Mouse (Mus musculus) heart, embryonic 11.5 days (tissue): Measurements from ENCODE around the gene Birc6. TPM values are rescaled to one million over a fixed set of nuclear protein-coding genes. Genes with fewer than 3 reads are reported as not detected.

Source experiments
- ATAC-seq: fragments of 200-750 bp; cut with Nextera tagmentation; replicated peaks from 2 replicates; pipeline ENCODE4 v1.8.0; 2017; ENCODE audit warnings: moderate library complexity; ENCODE audit not compliant: insufficient number of reproducible peaks, low FRiP score, low TSS enrichment
- H3K27ac ChIP-seq: fragments of 300-500 bp; sonication (generic); 2 replicates; pipeline ENCODE4 v1.5.1; 2014; ENCODE audit warnings: mild to moderate bottlenecking, low read depth, low read length
- H3K27me3 ChIP-seq: fragments of 300-500 bp; sonication (generic); 2 replicates; pipeline ENCODE4 v1.6.1; 2014; ENCODE audit warnings: mild to moderate bottlenecking, low read length, mixed read lengths; ENCODE audit not compliant: control insufficient read depth, insufficient read depth
- H3K36me3 ChIP-seq: fragments of 300-500 bp; sonication (generic); 2 replicates; pipeline ENCODE4 v1.6.1; 2014; ENCODE audit warnings: mild to moderate bottlenecking, low read length, moderate library complexity, mixed read lengths; ENCODE audit not compliant: control insufficient read depth, insufficient read depth
- H3K4me1 ChIP-seq: fragments of 300-500 bp; sonication (generic); 2 replicates; pipeline ENCODE4 v1.6.1; 2014; ENCODE audit warnings: low read length; ENCODE audit not compliant: control insufficient read depth, insufficient read depth
- H3K4me2 ChIP-seq: fragments of 300-500 bp; sonication (generic); 2 replicates; pipeline ENCODE4 v1.6.1; 2014; ENCODE audit warnings: mild to moderate bottlenecking, moderate library complexity
- H3K4me3 ChIP-seq: fragments of 300-500 bp; sonication (generic); 2 replicates; pipeline ENCODE4 v1.5.1; 2014; ENCODE audit warnings: low read depth, low read length
- H3K9ac ChIP-seq: fragments of 300-500 bp; sonication (generic); 2 replicates; pipeline ENCODE4 v1.6.1; 2014; ENCODE audit warnings: mild to moderate bottlenecking, low read depth, low read length, moderate library complexity
- H3K9me3 ChIP-seq: fragments of 300-500 bp; sonication (generic); replicated peaks from 2 replicates; pipeline ENCODE4 v1.6.1; 2016; ENCODE audit warnings: low read length; ENCODE audit not compliant: control insufficient read depth
- WGBS: fragments of 180-500 bp; shearing (Covaris S2); extraction: QIAGEN DNeasy Blood & Tissue Kit; methylation state at CpG from one replicate; pipeline ENCODE4 v1.1.7; 2014; ENCODE audit not compliant: insufficient replicate concordance; 5-methylcytosine and 5-hydroxymethylcytosine counted together
- polyA plus RNA-seq: library from polyadenylated mRNA; unstranded; fragments of >200 nt; fragmentation: Nextera tagmentation; extraction: Ambion mirVana; gene quantifications from 2 replicates; pipeline ENCODE4 v1.2.1, GENCODE M21; 2014

Gene Birc6
- 70.4 and 84.8 TPM in 2 replicates for polyA plus RNA-seq

DNA sequence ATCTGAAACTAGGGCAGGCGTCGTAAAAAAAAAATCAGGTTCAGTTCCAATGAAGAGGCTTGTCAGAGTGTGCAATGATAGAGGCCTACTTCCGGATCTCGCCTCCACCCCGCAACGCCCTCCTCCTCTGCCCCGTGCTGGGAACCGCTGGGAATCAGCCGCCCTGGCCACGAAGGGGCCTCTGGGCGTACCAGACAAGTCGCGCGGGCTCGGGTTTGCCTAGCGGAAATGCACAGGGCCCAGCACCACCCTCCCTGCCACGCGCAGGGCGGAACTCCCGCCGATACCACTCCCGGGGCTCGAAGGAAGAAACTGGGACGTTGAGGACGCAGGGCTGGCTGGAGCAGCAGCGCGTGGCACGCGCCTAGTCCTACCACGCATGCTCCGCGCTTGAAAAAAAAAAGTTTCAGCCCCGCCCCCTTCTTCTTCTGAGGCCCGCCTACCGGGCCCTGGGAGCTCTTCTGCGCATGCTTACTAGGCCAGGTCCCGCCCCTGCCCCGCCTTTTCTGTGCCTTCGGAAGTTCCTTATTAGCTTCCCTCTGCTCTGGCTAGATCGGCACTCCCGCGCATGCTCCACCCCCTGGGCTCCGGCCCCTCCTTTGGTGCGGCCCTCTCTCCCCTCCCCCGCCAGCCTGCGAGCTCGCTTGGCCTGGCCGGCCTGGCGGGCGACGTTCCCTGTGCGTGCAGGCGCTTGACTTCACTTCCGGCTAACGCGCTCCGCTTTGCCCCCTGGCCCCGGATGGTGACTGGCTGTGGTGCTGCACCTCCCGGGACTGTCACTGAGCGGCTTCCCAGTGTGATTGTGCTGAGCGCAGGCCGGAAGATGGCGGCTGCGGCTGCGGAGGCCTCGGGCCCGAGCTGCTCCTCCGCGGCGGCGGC lies at the start of gene Birc6:
Birc6 (plus strand) TSS at position 567 of the 879 bp plus-strand sequence.
- Histone ChIP-seq H3K4me1 (peaks cover 15% of the 10 kb centered on the region), H3K27ac (peak within 1 kb of the TSS; percentile 98), H3K4me2 (peak within 1 kb of the TSS; percentile 76), H3K27me3 (no peaks in the 10 kb centered on the region), H3K4me3 (peak within 1 kb of the TSS; percentile 90), H3K36me3 (no peaks in the 10 kb centered on the region), H3K9me3 (no peaks in the 10 kb centered on the region), H3K9ac (peak within 1 kb of the TSS; percentile 93)
- ATAC-seq: peak; percentile 98
- under 1% methylated on average over 68 of the region's 71 CpGs for WGBS

DNA sequence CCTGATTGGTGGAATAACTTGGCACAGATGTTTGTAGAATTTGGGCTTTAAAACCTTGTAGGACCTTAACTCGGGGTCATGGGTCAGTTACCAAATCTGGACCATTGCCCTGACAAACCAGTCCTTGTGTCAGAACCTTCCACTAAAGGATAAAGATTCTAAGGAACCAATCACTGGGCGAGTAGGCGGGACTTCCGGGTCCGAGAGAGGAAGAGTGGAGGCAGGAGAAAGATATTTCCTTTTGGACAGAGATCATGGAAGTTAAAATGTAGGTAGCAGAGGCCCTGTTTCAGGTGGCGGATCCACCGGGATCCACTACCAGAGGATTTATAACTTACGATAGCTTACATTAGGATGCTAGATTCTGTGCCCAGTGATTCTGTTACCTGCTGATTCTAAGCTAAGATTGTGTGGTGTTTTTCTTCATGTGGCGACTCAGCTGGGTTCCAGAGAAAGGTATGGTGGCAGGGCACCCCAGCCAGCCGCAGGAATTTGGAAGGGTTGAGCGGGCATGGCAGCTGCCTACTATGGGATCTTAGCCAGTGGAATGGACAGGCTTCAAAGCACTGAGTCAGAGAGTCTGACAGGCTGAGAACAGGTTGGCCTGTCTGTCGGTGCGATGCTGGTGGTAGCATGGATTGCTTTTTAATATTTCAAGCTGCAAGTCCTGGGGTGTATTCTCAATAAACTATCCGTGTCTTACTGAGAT lies 47.6 kb upstream of the Birc6 start:
- Histone ChIP-seq H3K9ac (no peak overlapping the region), H3K4me2 (no peak overlapping the region), H3K27ac (no peak overlapping the region), H3K36me3 (no peaks in the 10 kb centered on the region), H3K4me3 (no peak overlapping the region), H3K9me3 (no peaks in the 10 kb centered on the region), H3K4me1 (no peaks in the 10 kb centered on the region), H3K27me3 (no peaks in the 10 kb centered on the region)
- 77% methylated on average over 14 of the region's 14 CpGs for WGBS
- no peak for ATAC-seq

DNA sequence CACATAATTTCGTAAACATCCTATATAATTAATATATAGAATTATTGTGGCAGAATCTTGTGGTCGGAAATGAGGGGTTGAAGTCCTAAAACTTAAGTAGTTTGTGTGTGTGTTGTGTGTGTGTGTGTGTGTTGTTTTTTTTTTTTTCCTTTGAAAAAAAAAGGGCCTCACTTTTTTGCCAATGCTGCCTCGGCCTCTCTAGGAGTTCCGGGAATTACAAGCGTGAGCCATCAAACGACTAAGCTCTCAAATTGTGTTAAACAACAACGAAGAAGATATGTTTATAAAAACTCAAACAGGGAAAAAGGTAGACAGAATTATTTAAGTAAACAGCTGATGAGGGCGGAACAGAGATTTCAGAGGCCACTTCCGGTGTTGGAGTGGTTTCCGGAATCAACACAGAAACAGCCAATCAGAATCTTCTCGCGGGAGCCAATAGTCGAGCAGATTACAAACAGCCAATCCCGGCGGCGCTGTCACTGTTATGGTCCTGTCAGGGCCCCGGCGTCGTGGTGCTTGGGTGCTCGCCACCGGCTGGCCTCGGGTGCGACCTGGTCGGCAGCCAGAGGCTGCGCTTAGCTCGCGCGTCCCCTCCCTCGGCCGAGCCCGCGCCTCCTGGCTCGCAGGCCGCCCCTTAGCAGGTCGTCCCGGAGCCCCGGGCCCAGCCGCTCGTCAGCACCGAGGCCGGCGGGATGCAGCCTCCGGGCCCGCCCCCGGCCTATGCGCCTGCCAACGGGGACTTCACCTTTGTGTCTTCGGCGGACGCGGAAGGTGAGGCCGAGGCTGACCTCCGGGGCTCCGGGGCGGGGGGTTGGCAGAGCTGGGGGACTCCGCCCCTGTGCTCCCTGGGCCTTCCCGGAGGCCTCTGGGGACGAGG lies 38.8 kb upstream of the Birc6 start, which contains the start of gene Yipf4:
Yipf4 (plus strand) TSS at position 470 of the 877 bp plus-strand sequence.
- H3K27ac ChIP-seq: peak within 1 kb of the TSS; percentile 92
- peak; percentile 99 for ATAC-seq
- H3K9me3 ChIP-seq: no peaks in the 10 kb centered on the region
- peak within 1 kb of the TSS; percentile 92 for H3K9ac ChIP-seq
- H3K4me3 ChIP-seq: peak within 1 kb of the TSS; percentile 99
- peak within 1 kb of the TSS; percentile 71 for H3K4me2 ChIP-seq
- H3K27me3 ChIP-seq: no peaks in the 10 kb centered on the region
- no peaks in the 10 kb centered on the region; the same call in 1 of the 2 replicates for H3K4me1 ChIP-seq
- H3K36me3 ChIP-seq: peaks cover 4% of the 10 kb centered on the region
- 5% methylated on average over 58 of the region's 58 CpGs for WGBS

DNA sequence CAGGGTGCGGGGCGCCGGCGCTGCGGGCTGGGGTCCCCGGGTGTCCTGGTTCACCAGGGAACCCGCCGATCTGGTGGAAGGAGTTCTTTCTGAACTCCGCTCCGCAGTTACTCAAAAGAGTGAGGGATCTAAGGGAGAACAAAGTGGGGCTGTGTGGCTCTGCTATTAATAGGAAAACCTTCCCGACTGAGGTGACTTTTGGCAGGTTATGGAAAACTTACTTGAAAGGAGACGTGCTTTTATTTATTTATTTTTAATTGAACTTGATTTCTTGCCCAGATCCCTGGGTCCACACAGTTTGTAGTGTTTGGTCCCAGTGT lies 38.2 kb upstream of the Birc6 start:
- peaks cover 9% of the 10 kb centered on the region for H3K36me3 ChIP-seq
- ATAC-seq: no peak; the same call in 1 of the 2 replicates
- H3K27ac ChIP-seq: peak overlapping the region; percentile 92
- no peaks in the 10 kb centered on the region for H3K9me3 ChIP-seq
- WGBS: 0% methylated on average over 12 of the region's 12 CpGs
- no peaks in the 10 kb centered on the region for H3K27me3 ChIP-seq
- H3K4me3 ChIP-seq: peak overlapping the region; percentile 99
- peak overlapping the region; percentile 92 for H3K9ac ChIP-seq
- no peaks in the 10 kb centered on the region; the same call in 1 of the 2 replicates for H3K4me1 ChIP-seq
- H3K4me2 ChIP-seq: peak overlapping the region; percentile 71

DNA sequence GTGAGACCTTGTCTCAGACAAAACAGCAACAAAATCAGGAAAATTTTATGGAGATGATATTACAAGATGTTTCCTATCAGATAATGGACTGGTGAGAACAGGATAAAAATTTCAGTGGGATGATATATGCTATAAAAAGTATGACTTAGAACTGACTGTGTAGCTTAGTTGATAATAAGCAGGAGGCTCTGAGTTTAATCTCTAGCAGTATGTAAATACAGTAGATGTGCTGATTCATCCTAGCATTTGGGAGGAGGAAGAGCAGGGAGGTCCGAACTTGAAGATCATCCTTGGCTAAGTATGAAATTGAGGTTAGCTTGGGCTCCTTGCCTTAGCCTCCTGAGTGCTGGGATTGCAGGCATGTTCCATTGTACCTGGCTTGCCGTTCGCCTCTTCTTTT lies 36.5 kb upstream of the Birc6 start:
- ATAC-seq: no peak
- Histone ChIP-seq H3K4me1 (no peaks in the 10 kb centered on the region; the same call in 1 of the 2 replicates), H3K36me3 (peaks cover 9% of the 10 kb centered on the region), H3K27me3 (no peaks in the 10 kb centered on the region), H3K9ac (no peak overlapping the region), H3K9me3 (no peaks in the 10 kb centered on the region), H3K27ac (no peak overlapping the region), H3K4me3 (no peak overlapping the region), H3K4me2 (no peak overlapping the region)
- 91% methylated on average over 3 of the region's 3 CpGs for WGBS

DNA sequence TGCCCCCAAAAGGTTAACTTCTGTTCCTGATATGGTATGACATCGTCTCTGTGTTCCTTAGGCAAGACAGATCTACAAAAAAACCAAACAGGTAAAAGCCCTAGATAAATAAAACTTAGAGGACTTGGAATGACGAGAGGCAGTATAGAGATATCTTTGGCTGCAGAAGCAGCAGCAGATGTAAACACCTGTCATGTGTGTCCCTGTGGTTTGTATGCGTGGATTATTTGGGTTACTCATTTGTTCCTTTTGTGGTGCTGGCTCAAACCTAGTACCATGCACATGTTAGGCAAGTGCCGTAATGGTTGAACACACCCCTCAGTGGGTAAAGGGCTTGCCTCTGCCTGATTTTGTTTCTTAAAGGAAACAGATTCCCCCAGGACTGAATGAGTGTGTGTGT lies 27.9 kb upstream of the Birc6 start:
- no peak overlapping the region for H3K9ac ChIP-seq
- H3K9me3 ChIP-seq: no peaks in the 10 kb centered on the region
- WGBS: 81% methylated on average over 4 of the region's 4 CpGs
- no peak overlapping the region for H3K4me3 ChIP-seq
- H3K4me1 ChIP-seq: no peaks in the 10 kb centered on the region
- H3K27ac ChIP-seq: no peak overlapping the region
- no peak overlapping the region for H3K4me2 ChIP-seq
- H3K27me3 ChIP-seq: no peaks in the 10 kb centered on the region
- H3K36me3 ChIP-seq: peaks cover 7% of the 10 kb centered on the region
- ATAC-seq: no peak

DNA sequence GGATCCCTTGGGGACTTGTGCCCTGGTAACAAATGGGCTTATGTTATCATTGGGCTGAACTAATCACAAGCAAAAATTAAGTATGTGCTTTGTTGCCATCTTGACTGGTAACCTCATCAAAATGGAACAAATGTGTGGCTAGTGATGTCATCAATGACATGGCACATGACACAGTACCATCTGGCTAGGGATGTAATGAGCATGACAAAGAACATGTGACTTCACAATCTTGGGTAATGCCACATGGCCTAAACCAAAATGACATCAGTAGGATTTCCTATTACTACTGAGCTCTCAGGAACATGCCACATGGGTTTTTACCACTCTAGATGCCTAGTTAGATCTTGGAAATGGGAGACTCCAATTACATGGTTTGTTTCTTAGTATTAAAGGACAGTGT lies 27.0 kb upstream of the Birc6 start:
- Histone ChIP-seq H3K36me3 (peaks cover 7% of the 10 kb centered on the region), H3K4me2 (no peak overlapping the region), H3K27me3 (no peaks in the 10 kb centered on the region)

DNA sequence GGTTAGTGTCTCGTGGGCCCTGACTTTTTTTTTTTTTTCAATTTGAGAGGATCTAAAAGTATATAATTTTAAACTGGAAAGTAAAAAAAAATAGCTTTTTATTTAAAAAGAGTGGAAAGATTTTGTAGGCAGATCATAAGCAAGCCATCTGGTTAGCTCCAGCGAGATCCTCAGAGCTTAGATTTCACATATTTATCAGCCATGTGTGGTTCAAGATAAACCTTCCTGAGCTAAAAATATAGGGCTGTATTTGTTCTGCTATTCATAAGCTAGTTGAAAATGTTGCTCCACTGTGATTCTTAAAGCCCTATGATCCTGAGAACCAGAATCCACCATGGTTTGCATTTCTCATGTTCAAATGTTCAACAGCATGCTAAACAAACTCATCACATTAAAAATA lies 20.2 kb upstream of the Birc6 start:
- Histone ChIP-seq H3K27ac (no peak overlapping the region), H3K4me2 (no peak overlapping the region), H3K9ac (no peak overlapping the region), H3K27me3 (no peaks in the 10 kb centered on the region), H3K4me1 (no peaks in the 10 kb centered on the region), H3K4me3 (no peak overlapping the region), H3K9me3 (no peaks in the 10 kb centered on the region), H3K36me3 (no peaks in the 10 kb centered on the region)
- WGBS: 59% methylated on average over 2 of the region's 2 CpGs
- no peak for ATAC-seq

More for the DNA sequence above, 27.0 kb upstream of the Birc6 start:
- no peak overlapping the region for H3K4me3 ChIP-seq
- ATAC-seq: no peak
- H3K27ac ChIP-seq: no peak overlapping the region
- H3K9me3 ChIP-seq: no peaks in the 10 kb centered on the region
- H3K4me1 ChIP-seq: no peaks in the 10 kb centered on the region
- no peak overlapping the region for H3K9ac ChIP-seq
